Mouse (Mus musculus): ENCODE data around the gene Negr1.

Gene Negr1

GRCm38 (mm10) chr3:156698687-156699086 is 137.1 kb downstream of the Negr1 start:
- no peak for DNase-seq

DNA sequence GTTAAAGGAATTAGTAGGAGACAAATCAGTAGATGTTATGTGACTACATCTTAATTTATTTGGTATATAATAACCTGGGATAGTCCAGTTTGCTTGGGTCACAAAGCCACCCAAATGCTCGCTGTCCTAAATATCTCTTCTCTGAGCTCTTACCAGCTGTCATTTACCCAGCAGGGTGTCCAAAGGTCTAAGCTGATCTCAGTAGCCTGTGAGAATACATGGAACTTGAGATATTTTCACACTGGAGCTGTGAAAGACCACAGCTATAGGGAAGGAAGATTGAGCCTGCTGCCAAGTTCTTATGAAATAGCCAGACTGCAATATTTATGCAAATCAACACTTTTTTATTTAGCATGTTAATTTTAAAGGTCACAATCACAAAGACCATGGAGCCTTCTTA is 141.6 kb downstream of the Negr1 start:
- DNase-seq = no peak

GRCm38 (mm10) chr3:156710240-156710639 is 148.6 kb downstream of the Negr1 start:
- DNase-seq = no peak

- DNase-seq = no peak
These were observed 149.1 kb downstream of the Negr1 start for GRCm38 (mm10) chr3:156710693-156711092.

DNA sequence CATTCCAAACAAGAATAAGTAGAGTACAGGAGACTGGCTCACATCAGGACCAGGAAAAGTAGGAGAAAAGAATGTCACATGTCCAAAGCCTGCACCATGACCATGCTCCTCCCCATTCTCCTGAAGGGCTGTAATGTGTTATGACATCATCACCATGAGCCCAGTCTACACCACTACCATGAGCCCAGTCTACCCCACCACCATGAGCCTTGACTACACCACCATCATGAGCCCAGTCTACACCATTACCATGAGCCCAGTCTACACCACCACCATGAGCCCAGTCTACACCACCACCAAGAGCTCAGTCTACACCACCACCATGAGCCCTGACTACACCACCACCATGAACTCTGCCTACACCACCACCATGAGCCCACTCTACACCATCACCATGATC is 174.7 kb downstream of the Negr1 start:
- no peak for DNase-seq

GRCm38 (mm10) chr3:156739529-156739928 is 177.9 kb downstream of the Negr1 start:
- no peak for DNase-seq

- DNase-seq = no peak
These were observed 181.7 kb downstream of the Negr1 start for GRCm38 (mm10) chr3:156743266-156743665.

GRCm38 (mm10) chr3:156745218-156745770 is 183.7 kb downstream of the Negr1 start:
- no peak for DNase-seq

DNA sequence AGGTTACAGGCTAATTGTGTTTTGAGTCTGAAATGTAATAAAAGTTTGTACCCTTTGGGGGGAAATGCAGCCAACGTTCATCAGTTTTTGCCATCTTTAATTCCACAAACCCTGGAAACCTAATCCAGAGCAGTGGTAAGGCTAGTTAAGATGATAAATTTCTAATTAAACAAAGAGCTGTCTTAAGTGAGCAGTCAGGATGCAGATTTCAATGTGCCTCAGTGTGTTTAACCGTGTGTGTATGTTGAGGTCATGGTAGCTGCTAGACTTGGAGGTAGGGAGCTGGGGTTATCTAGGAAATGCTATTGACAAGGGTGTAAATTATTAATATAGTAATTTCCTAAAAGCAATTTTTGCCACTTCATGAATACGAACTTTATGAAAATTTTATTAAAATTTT is 185.9 kb downstream of the Negr1 start:
- no peak for DNase-seq

GRCm38 (mm10) chr3:156753780-156754373 is 192.3 kb downstream of the Negr1 start:
- DNase-seq = no peak

DNA sequence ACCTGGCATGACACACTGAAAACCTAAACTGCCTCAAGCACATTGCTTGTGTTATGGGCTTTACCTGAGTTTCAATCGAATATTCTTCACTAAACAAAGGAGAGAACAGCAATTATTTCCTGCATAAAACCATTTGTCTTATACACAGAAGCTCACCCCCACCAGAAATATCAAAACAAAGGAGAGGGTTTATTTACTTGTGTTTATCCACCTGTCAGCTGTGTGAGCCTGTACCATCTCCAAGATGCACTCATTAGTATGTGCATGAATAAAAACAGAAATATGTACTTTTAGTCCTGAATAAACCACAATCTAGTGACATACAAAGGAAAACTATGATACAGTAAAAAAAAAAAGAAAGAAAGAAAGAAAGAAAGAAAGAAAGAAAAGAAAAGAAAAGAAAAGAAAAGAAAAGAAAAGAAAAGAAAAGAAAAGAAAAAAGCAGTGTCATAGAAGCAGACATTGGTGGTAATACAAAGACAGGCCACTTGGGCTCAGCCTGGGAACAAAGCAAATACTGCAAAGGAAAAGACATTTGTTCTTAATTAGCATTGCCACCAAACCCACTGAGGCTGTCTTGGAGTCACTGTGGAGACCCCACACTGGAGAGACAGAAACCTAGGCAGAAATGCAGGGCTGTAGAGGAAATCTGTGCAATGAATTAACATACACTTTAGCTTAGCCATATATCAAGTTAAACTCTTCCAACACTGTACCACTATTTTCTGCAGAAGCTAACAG is 193.4 kb downstream of the Negr1 start:
- DNase-seq = no peak

DNA sequence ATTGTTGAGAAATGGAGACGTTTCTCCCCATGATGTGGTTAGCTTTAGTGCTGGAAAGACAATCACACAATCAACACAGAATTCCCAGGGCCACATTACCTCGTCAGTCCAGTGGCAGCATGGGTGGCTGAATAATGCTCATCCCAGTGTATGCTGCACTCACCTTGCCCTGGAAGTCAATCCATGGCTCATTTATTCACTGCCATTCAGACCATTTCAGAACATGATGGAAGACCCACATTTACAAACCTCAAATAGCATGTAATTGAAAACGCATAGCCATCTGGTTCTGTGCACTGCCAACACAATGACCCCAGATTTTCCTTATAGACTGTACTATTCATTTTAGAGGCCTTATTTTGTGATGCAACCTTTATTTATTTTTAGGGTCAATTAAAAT is 203.4 kb downstream of the Negr1 start:
- DNase-seq = no peak

DNA sequence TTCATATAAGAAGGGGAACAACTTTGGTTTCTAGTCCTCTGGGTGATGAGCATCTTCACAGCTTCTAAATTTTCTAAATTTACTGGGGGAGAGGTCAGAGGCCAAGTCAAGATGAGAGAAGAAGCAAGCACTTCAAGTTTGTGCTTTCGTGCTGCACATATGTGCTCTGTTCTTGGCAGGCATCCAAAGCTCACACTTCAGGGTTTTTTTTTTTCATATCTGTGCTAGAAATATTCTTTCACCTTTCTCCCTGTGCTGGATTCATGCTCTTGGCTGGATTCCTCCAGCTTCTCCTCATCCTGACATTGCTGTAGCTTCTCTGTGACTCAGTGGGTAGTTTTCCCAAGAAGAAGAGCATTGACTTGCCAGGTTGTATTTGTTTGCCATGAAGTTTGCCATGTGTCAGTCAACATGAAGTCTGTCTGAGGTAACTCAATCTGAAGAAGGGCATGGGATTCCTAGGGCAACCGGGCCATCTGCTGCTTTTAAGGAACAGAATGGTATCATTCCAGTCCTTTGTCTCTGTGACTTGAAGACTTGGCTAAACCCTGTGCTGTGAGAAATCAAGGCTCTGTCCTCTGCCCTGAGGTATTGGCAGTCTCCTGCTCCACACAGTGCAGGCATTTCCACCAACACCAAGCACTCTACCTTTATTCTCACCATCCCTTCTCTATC is 204.7 kb downstream of the Negr1 start:
- DNase-seq = no peak

DNA sequence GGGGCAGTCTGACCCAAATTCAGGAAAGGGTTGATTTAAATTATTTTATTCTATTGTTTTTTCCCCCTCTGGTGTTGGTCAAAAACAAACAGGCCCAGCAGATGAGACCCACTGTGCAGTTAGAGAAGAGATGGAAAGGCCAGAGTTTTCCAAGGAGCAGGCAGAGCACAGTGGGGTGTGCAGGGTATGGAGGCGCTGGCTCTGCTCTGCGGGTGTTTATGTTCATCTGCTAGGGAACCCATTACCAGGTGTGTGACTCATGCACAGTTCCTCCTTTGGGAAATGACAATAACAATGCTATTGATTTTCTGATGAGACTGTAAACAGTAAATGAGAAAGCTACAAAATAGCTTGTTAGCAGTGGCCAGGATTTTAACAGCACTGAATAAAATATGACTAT is 210.0 kb downstream of the Negr1 start:
- DNase-seq = no peak

GRCm38 (mm10) chr3:156772057-156772456 is 210.5 kb downstream of the Negr1 start:
- DNase-seq = no peak

DNA sequence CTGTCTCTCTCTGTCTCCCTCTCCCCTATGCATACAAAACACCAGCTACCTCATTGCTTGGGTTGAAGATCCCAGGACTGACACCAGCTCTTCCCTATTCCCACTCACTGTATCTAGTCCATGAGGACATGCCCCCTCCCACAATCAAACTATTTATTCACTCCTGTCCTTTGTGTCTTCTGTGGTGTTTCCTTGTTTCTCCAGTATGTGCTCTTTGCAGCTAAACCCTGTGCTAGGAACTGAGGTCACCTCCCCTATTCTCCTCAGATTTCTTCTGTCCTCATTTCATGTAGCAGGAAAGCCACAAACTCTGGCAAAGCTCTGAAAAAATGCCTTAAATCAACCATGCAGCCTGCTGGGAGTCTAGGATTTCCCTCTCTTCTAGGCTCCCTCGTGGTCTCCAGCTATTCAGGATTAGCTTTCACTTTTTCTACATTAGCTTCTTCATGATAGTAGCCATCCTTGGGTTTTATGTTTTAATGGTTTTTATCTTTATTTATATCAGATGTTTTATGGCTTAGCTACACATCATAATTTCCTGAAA is 222.8 kb downstream of the Negr1 start:
- DNase-seq = no peak

- no peak for DNase-seq
These were observed 224.8 kb downstream of the Negr1 start for GRCm38 (mm10) chr3:156786355-156786754.

DNA sequence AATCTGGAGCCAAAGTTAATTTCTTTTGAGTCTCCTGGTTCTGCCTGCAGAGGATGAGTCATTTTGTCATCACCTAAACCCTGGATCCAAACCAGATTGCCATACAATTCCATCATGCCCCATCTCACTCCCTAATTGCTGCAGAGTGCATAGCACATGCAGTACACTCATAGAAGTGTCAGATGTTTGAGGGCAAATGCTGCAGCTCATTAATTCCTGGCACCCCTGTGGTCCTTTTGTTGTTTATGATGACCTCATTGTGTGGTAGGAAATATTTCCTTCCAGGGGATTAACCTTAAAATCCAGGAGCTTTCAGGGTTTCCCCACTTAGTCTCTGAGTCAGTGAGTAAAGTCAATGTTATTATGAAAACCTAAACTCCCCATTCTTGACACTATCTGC is 229.6 kb downstream of the Negr1 start:
- no peak for DNase-seq

- DNase-seq = no peak
These were observed 231.1 kb downstream of the Negr1 start for GRCm38 (mm10) chr3:156792743-156793142.

- no peak for DNase-seq
These were observed 232.5 kb downstream of the Negr1 start for GRCm38 (mm10) chr3:156794091-156794490.

DNA sequence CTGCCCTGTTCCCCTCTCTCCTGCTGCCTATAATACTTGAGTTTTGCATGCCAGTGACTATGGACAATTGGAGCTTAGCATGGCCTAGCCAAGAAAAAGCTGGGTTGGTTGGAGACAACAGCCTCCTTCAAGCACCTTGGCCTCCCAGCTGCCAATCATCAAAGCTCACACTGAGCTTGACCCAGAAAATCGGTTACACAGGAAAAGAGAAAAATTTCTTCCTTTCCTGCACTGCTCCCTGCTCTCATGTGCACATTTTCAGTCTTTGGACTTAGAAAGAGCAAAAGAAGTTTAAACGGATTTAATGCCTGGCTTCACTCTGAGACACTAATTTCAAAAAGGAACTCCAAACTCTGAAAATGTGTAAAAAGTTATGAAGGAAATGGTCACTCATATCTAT is 233.0 kb downstream of the Negr1 start:
- DNase-seq = no peak

- no peak for DNase-seq
These were observed 234.6 kb downstream of the Negr1 start for GRCm38 (mm10) chr3:156796061-156796691.

DNA sequence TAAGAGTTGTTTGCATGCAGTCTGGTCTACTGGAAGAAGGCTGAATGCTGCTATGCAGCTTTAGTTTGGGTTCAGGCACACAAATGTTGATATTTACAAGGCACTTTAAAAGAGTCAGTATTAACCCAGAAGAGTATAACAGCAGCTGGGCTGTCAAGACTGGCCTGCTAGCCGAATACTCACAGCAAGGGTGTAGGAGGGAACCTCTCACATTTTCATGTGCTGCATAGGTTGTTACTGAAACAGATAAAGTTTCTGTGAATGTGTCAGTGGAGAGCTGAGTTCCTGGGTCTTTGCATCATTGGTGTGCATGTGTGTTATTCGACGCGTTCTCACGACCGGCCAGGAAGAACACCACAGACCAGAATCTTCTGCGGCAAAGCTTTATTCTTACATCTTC is 237.6 kb downstream of the Negr1 start:
- DNase-seq = no peak

All from kidney, postnatal 10 days (tissue).